Mouse (Mus musculus): ENCODE data around the gene Olfr372. TPM values are rescaled to one million over a fixed set of nuclear protein-coding genes. Genes with fewer than 3 reads are reported as not detected.
A peak's percentile ranks its signal among the peaks of the same experiment; 100 is the strongest.
"Not testable (repeated sequence)": the region's sequence is repeated elsewhere in the genome, so short reads cannot be mapped to it uniquely, and the experiment has no call there.

The Olfr372 gene
- polyA plus RNA-seq, 1 experiment from 2014 or later = not detected

DNA sequence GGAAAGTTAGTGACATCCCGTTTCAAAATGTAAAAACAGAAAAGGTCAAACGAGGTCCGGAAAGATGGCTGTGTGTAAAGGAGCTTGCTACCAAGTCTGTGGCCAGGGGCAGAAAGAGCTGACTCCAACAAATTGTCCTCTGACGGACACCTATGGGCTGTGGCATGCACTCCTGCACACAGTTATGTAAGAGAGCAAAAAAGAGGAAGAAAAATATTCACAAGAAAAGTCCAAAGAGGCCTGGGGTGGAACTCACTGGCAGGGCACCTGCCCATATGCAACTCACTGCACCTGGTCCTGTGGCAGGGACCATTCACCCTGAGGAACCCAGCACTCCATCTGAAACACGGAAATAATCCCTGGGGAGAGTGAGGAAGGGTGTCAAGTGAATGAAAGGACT, 43.7 kb downstream of the Olfr372 start:
- no peak for TF ChIP-seq CTCF (IDR thresholded peaks at IDR 0.05; ENCODE audit: low read depth)
- no peaks in the 10 kb centered on the region for H3K9me3 ChIP-seq (ENCODE audit: low read depth, low read length)
- H3K27ac ChIP-seq (ENCODE audit: low read depth) = no peak overlapping the region
- H3K36me3 ChIP-seq (ENCODE audit: insufficient read depth) = no peaks in the 10 kb centered on the region
- H3K4me3 ChIP-seq (ENCODE audit: low read depth, low read length) = no peak overlapping the region
- ATAC-seq (ENCODE audit: insufficient read depth) (no peak), DNase-seq (no peak)
- H3K9ac ChIP-seq = no peak overlapping the region
- no peaks in the 10 kb centered on the region for H3K27me3 ChIP-seq (ENCODE audit: insufficient read depth, low read length)
- no peaks in the 10 kb centered on the region for H3K4me1 ChIP-seq (ENCODE audit: insufficient read depth)
- H3K4me2 ChIP-seq = no peak overlapping the region
- 59% methylated on average over 5 of the region's 5 CpGs for WGBS

DNA sequence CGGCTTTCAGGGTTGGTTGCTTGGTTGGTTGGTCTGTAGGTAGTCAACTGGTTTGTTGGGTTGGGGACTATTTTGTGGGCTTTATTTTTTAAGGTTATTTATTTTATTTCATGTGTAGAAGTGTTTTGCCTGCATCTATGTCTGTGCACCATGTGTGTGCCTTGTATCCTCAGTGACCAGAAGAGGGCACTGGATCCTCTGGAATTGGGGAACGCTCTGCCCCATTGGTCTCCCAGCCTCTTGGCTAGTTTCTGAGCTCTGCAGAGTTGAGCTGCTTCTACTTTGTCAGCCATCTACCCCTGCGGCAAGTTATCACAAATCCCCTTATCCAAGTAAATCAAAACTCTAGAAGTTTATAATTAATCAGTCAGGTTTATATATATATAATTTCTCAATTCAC, 46.6 kb downstream of the Olfr372 start:
- not testable (repeated sequence) for H3K27ac ChIP-seq (ENCODE audit: low read depth); H3K9me3 ChIP-seq (ENCODE audit: low read depth, low read length); H3K4me3 ChIP-seq (ENCODE audit: low read depth, low read length); H3K36me3 ChIP-seq (ENCODE audit: insufficient read depth); H3K27me3 ChIP-seq (ENCODE audit: insufficient read depth, low read length); H3K4me2 ChIP-seq; ATAC-seq (ENCODE audit: insufficient read depth); H3K4me1 ChIP-seq (ENCODE audit: insufficient read depth); H3K9ac ChIP-seq
- peak; percentile 17 for DNase-seq
- TF ChIP-seq CTCF (IDR thresholded peaks at IDR 0.05; ENCODE audit: low read depth) = peak; percentile 34
- 75% methylated on average over 3 of the region's 3 CpGs for WGBS

- not testable (repeated sequence) for H3K4me2 ChIP-seq; H3K4me1 ChIP-seq (ENCODE audit: insufficient read depth); DNase-seq; H3K9me3 ChIP-seq (ENCODE audit: low read depth, low read length); H3K36me3 ChIP-seq (ENCODE audit: insufficient read depth); H3K27me3 ChIP-seq (ENCODE audit: insufficient read depth, low read length); H3K9ac ChIP-seq; H3K27ac ChIP-seq (ENCODE audit: low read depth); ATAC-seq (ENCODE audit: insufficient read depth); H3K4me3 ChIP-seq (ENCODE audit: low read depth, low read length)
Measured at GRCm38 (mm10) chr8:72096721-72097120, 55.7 kb downstream of the Olfr372 start.

GRCm38 (mm10) chr8:72099377-72100103, 58.5 kb downstream of the Olfr372 start:
- H3K36me3 ChIP-seq (ENCODE audit: insufficient read depth); ATAC-seq (ENCODE audit: insufficient read depth); H3K27me3 ChIP-seq (ENCODE audit: insufficient read depth, low read length); H3K9me3 ChIP-seq (ENCODE audit: low read depth, low read length); H3K4me2 ChIP-seq; H3K4me3 ChIP-seq (ENCODE audit: low read depth, low read length); H3K27ac ChIP-seq (ENCODE audit: low read depth); H3K9ac ChIP-seq; H3K4me1 ChIP-seq (ENCODE audit: insufficient read depth): not testable (repeated sequence)
- 59% methylated on average over 6 of the region's 7 CpGs for WGBS
- peak; percentile 4 for DNase-seq

GRCm38 (mm10) chr8:72105165-72105564, 64.1 kb downstream of the Olfr372 start:
- no peak overlapping the region for H3K4me2 ChIP-seq
- peak; percentile 35; the same call in 1 of the 2 replicates for TF ChIP-seq CTCF (IDR thresholded peaks at IDR 0.05; ENCODE audit: low read depth)
- H3K9me3 ChIP-seq (ENCODE audit: low read depth, low read length) = no peaks in the 10 kb centered on the region
- H3K9ac ChIP-seq = no peak overlapping the region
- H3K4me3 ChIP-seq (ENCODE audit: low read depth, low read length) = no peak overlapping the region
- DNase-seq (no peak), ATAC-seq (ENCODE audit: insufficient read depth) (no peak)
- no peak overlapping the region for H3K27ac ChIP-seq (ENCODE audit: low read depth)
- no peaks in the 10 kb centered on the region for H3K4me1 ChIP-seq (ENCODE audit: insufficient read depth)
- H3K36me3 ChIP-seq (ENCODE audit: insufficient read depth) = no peaks in the 10 kb centered on the region
- WGBS = 17% methylated on average over 4 of the region's 4 CpGs
- no peaks in the 10 kb centered on the region for H3K27me3 ChIP-seq (ENCODE audit: insufficient read depth, low read length)

DNA sequence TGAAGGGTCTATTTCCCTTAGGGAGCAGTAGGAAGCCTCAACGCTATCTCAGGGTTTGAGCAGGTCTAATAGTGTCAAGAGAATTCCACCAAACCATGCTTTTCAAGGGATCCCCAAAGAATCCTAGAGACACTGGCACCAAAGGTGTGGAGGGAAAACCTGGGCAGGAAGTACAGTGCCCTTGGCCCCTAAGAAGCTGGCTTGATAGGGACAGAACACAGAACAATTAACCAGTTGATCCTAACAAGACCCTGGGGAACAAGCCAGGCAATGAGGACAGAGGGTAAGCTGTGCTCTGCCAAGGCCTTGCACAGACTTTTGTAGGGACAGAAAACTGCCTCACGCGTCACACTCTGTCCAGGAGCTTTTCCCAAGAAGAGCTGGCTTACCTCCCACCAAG, 65.7 kb downstream of the Olfr372 start, which contains the start of gene Olfr374:
Gene Olfr374, plus strand, starts transcription at position 301 of the 400 bp plus-strand sequence.
- Histone ChIP-seq H3K9ac (no peak within 1 kb of the TSS), H3K27me3 (ENCODE audit: insufficient read depth, low read length) (no peaks in the 10 kb centered on the region), H3K9me3 (ENCODE audit: low read depth, low read length) (no peaks in the 10 kb centered on the region), H3K27ac (ENCODE audit: low read depth) (no peak within 1 kb of the TSS), H3K4me1 (ENCODE audit: insufficient read depth) (no peaks in the 10 kb centered on the region), H3K36me3 (ENCODE audit: insufficient read depth) (no peaks in the 10 kb centered on the region), H3K4me3 (ENCODE audit: low read depth, low read length) (no peak within 1 kb of the TSS), H3K4me2 (no peak within 1 kb of the TSS)
- ATAC-seq (ENCODE audit: insufficient read depth) = no peak
- 80% methylated on average over 3 of the region's 3 CpGs for WGBS
- no peak for TF ChIP-seq CTCF (IDR thresholded peaks at IDR 0.05; ENCODE audit: low read depth)
- DNase-seq = no peak

Other genes starting within 250 kb of the Olfr372 start
- gene Zfp709, start 159.2 kb upstream of the Olfr372 start, polyA plus RNA-seq (2014; fragmentation: Nextera tagmentation; extraction: Ambion mirVana) = 7.1 and 8.2 TPM in 2 replicates
- gene Zfp882, start 132.6 kb upstream of the Olfr372 start, polyA plus RNA-seq (2014; fragmentation: Nextera tagmentation; extraction: Ambion mirVana) = 5.2 and 5.4 TPM in 2 replicates
- 25.3 and 25.9 TPM in 2 replicates for gene Zfp617, start 132.6 kb upstream of the Olfr372 start, polyA plus RNA-seq (2014; fragmentation: Nextera tagmentation; extraction: Ambion mirVana)
- gene Zfp961, start 90.2 kb upstream of the Olfr372 start, polyA plus RNA-seq (2014; fragmentation: Nextera tagmentation; extraction: Ambion mirVana) = 25.7 and 26.2 TPM in 2 replicates
- gene Cyp4f18, start 31.6 kb upstream of the Olfr372 start, polyA plus RNA-seq (2014; fragmentation: Nextera tagmentation; extraction: Ambion mirVana) = 0.93 and 2.2 TPM in 2 replicates
- gene Olfr373, start 42.0 kb downstream of the Olfr372 start, polyA plus RNA-seq (2014; fragmentation: Nextera tagmentation; extraction: Ambion mirVana) = not detected in 2 replicates
- gene Olfr374, start 65.8 kb downstream of the Olfr372 start, polyA plus RNA-seq (2014; fragmentation: Nextera tagmentation; extraction: Ambion mirVana) = 0.01 and 0.04 TPM in 2 replicates
- gene Tpm4, start 93.8 kb downstream of the Olfr372 start, polyA plus RNA-seq (2014; fragmentation: Nextera tagmentation; extraction: Ambion mirVana) = 849 and 861 TPM in 2 replicates
- 90.0 and 103 TPM in 2 replicates for gene Rab8a, start 120.0 kb downstream of the Olfr372 start, polyA plus RNA-seq (2014; fragmentation: Nextera tagmentation; extraction: Ambion mirVana)
- 0.30 and 0.51 TPM in 2 replicates for gene Hsh2d, start 148.4 kb downstream of the Olfr372 start, polyA plus RNA-seq (2014; fragmentation: Nextera tagmentation; extraction: Ambion mirVana)
- gene Cib3, start 171.6 kb downstream of the Olfr372 start, polyA plus RNA-seq (2014; fragmentation: Nextera tagmentation; extraction: Ambion mirVana) = 0.24 TPM in 1 of 2 replicates, not detected in the other
- not detected in 2 replicates for gene Gm11034, start 172.4 kb downstream of the Olfr372 start, polyA plus RNA-seq (2014; fragmentation: Nextera tagmentation; extraction: Ambion mirVana)
- 65.3 and 69.6 TPM in 2 replicates for gene Fam32a, start 178.5 kb downstream of the Olfr372 start, polyA plus RNA-seq (2014; fragmentation: Nextera tagmentation; extraction: Ambion mirVana)
- 102 and 104 TPM in 2 replicates for gene Ap1m1, start 198.8 kb downstream of the Olfr372 start, polyA plus RNA-seq (2014; fragmentation: Nextera tagmentation; extraction: Ambion mirVana)